14 mouse cellular contexts compared by ENCODE assay signal in the genomic region with DNA sequence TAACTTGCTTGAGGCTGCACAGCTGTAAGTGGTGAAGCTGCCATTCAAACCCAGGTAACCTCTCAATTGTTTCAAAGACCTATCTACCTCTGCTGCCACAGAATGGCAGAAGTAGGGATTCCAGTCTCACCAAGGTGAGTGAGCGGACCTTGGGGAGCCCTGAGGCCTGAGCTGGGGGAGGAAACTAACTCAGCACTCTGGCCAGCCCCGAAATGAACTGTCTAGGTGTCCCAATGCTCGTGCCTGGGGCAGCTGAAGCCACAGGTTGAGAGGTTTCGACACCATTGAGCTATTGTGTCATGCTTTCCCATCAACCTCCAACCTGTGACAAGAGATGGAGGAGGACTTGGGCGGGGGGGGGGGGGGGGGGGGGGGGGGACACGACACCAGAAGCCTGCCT. TPM values are rescaled to one million over a fixed set of nuclear protein-coding genes. Genes with fewer than 3 reads are reported as not detected.
DNase-seq lines count a peak whose midpoint lies in the region; ATAC-seq and TF ChIP-seq lines count a peak whose summit lies in the region.
"Had no signal": no experiment of that assay in that cellular context is flagged by ENCODE, and none has a peak within 500 bp of the region (broad histone marks: within the 10 kb centered on the region; RNA-seq: fewer than 3 reads in every experiment).

No protein-coding gene starts in this region.

- no peak overlapping the region for H3K4me2 ChIP-seq in forebrain, embryonic 14.5 days (ENCODE audit: low read length)
- no peak overlapping the region for H3K4me2 ChIP-seq in midbrain, embryonic 15.5 days
- no peak overlapping the region for H3K4me2 ChIP-seq in midbrain, postnatal 0 days (ENCODE audit: low read depth, low read length, poor library complexity, severe bottlenecking)

- intact Hi-C loops in heart, postnatal 14 days (cut with DNase I) = no loop called here

- peaks cover 77% of the 10 kb centered on the region for H3K36me3 ChIP-seq in forebrain, embryonic 10.5 days (replicated peaks)
- peaks cover 21% of the 10 kb centered on the region; the same call in 1 of the 2 replicates for H3K36me3 ChIP-seq in forebrain, embryonic 14.5 days (ENCODE audit: control insufficient read depth, insufficient read depth, low read length)
- no peaks in the 10 kb centered on the region for H3K36me3 ChIP-seq in midbrain, embryonic 15.5 days (replicated peaks)
- H3K36me3 ChIP-seq in midbrain, postnatal 0 days (ENCODE audit: insufficient read depth, low read length) = no peaks in the 10 kb centered on the region

- H3K9ac ChIP-seq in forebrain, embryonic 14.5 days (ENCODE audit: low read length) = no peak overlapping the region
- no peak overlapping the region for H3K9ac ChIP-seq in midbrain, embryonic 15.5 days
- H3K9ac ChIP-seq in midbrain, postnatal 0 days (replicated peaks; ENCODE audit: low read length, poor library complexity, severe bottlenecking) = no peak overlapping the region
- H3K9ac ChIP-seq: limb, embryonic 12.5 days had no signal

- peak overlapping the region; percentile 88; the same call in 1 of the 2 replicates for H3K27ac ChIP-seq in forebrain, embryonic 10.5 days
- H3K27ac ChIP-seq in forebrain, embryonic 14.5 days (ENCODE audit: low read depth, low read length) = no peak overlapping the region
- peak overlapping the region; percentile 88 for H3K27ac ChIP-seq in layer of hippocampus, adult 2 months
- peak overlapping the region; percentile 74; the same call in 1 of the 2 replicates for H3K27ac ChIP-seq in midbrain, embryonic 15.5 days
- no peak overlapping the region for H3K27ac ChIP-seq in midbrain, postnatal 0 days (ENCODE audit: low read depth, low read length)

- no peak for ATAC-seq in forebrain, embryonic 14.5 days
- no peak for ATAC-seq in midbrain, embryonic 15.5 days (replicated peaks)
- ATAC-seq in midbrain, postnatal 0 days (ENCODE audit: low FRiP score) = no peak
- peak; percentile 31 for ATAC-seq in megakaryocyte, adult 5-6 weeks (ENCODE audit: poor library complexity, severe bottlenecking)

- WGBS in forebrain, embryonic 10.5 days = 72% methylated on average over 5 of the region's 6 CpGs
- WGBS in forebrain, embryonic 14.5 days = 83% methylated on average over 5 of the region's 6 CpGs
- WGBS in midbrain, embryonic 15.5 days = 81% methylated on average over 4 of the region's 6 CpGs
- 72% methylated on average over 5 of the region's 6 CpGs for WGBS in midbrain, postnatal 0 days

- H3K4me3 ChIP-seq in forebrain, embryonic 10.5 days = no peak overlapping the region
- no peak overlapping the region for H3K4me3 ChIP-seq in forebrain, embryonic 14.5 days (ENCODE audit: low read depth, low read length)
- no peak overlapping the region for H3K4me3 ChIP-seq in layer of hippocampus, adult 2 months
- H3K4me3 ChIP-seq in midbrain, embryonic 15.5 days = no peak overlapping the region
- H3K4me3 ChIP-seq in midbrain, postnatal 0 days (ENCODE audit: low read depth, low read length) = no peak overlapping the region

- no peak for TF ChIP-seq CTCF in layer of hippocampus, adult 2 months (conservative IDR thresholded peaks at IDR 0.05)
- TF ChIP-seq CTCF in midbrain, postnatal 0 days (IDR thresholded peaks at IDR 0.05) = no peak

- H3K9me3 ChIP-seq in forebrain, embryonic 10.5 days = no peaks in the 10 kb centered on the region
- H3K9me3 ChIP-seq in forebrain, embryonic 14.5 days (replicated peaks; ENCODE audit: control insufficient read depth, low read length) = no peaks in the 10 kb centered on the region
- no peaks in the 10 kb centered on the region for H3K9me3 ChIP-seq in midbrain, embryonic 15.5 days
- no peaks in the 10 kb centered on the region for H3K9me3 ChIP-seq in midbrain, postnatal 0 days (ENCODE audit: low read length)
- H3K9me3 ChIP-seq: limb, embryonic 12.5 days had no signal

- H3K4me1 ChIP-seq in forebrain, embryonic 10.5 days = peaks cover 49% of the 10 kb centered on the region
- H3K4me1 ChIP-seq in forebrain, embryonic 14.5 days (ENCODE audit: control insufficient read depth, insufficient read depth, low read length) = peaks cover 34% of the 10 kb centered on the region
- H3K4me1 ChIP-seq in midbrain, embryonic 15.5 days = peaks cover 32% of the 10 kb centered on the region
- peaks cover 12% of the 10 kb centered on the region; the same call in 1 of the 2 replicates for H3K4me1 ChIP-seq in midbrain, postnatal 0 days (ENCODE audit: insufficient read depth, low read length)

- no peak for DNase-seq in forebrain, embryonic 10.5 days (ENCODE audit: extremely low spot score, low spot score)
- no peak for DNase-seq in forebrain, embryonic 14.5 days (ENCODE audit: low spot score)
- no peak for DNase-seq in layer of hippocampus, adult 2 months (ENCODE audit: low spot score in 2 of 2)
- DNase-seq in layer of hippocampus, postnatal 10 days (ENCODE audit: low spot score in 2 of 2) = no peak
- DNase-seq in midbrain, postnatal 0 days (ENCODE audit: low spot score) = no peak
- DNase-seq in heart, postnatal 14 days = no peak
- DNase-seq: cerebellum, adult 9-10 months; gastrocnemius, postnatal 36 days; heart, postnatal 4 days; lung, adult 18-20 months; right cerebral cortex, adult 18-20 months had no signal

- H3K27me3 ChIP-seq in forebrain, embryonic 10.5 days (ENCODE audit: poor library complexity, severe bottlenecking) = peaks cover 28% of the 10 kb centered on the region
- 0 out of 2 replicates have a peak, but pooled peaks cover 2% of the 10 kb centered on the region for H3K27me3 ChIP-seq in forebrain, embryonic 14.5 days (replicated peaks; ENCODE audit: control insufficient read depth, insufficient read depth, low read length)
- no peaks in the 10 kb centered on the region for H3K27me3 ChIP-seq in midbrain, embryonic 15.5 days (replicated peaks)
- H3K27me3 ChIP-seq in midbrain, postnatal 0 days (ENCODE audit: insufficient read depth, low read length) = no peaks in the 10 kb centered on the region

RNA-seq across cellular contexts. Expression of gene Mfsd2a, which starts 4.7 kb away (rescaled TPM):
- 18.5 and 19.4 TPM in 2 replicates for polyA plus RNA-seq in forebrain, embryonic 10.5 days (2016; fragmentation: Nextera tagmentation; extraction: Ambion mirVana)
- 31.3 and 36.8 TPM in 2 replicates for polyA plus RNA-seq in forebrain, embryonic 14.5 days (2014; fragmentation: Nextera tagmentation; extraction: Ambion mirVana)
- total RNA-seq in layer of hippocampus, adult 2 months (2021) = 10 to 100 TPM; 45.8 to 49.1 TPM
- total RNA-seq in layer of hippocampus, postnatal 10 days (2021) = 10 to 100 TPM; 64.0 to 68.9 TPM
- 33.4 and 36.0 TPM in 2 replicates for polyA plus RNA-seq in midbrain, embryonic 15.5 days (2015; fragmentation: Nextera tagmentation; extraction: Ambion mirVana)
- total RNA-seq in midbrain, postnatal 0 days (2014; rRNA removed) = 47.3 and 57.7 TPM in 2 replicates
- polyA plus RNA-seq in midbrain, postnatal 0 days (2015; fragmentation: Nextera tagmentation; extraction: Ambion mirVana) = 30.3 and 34.6 TPM in 2 replicates
- 0.14 TPM in 1 of 2 replicates, not detected in the other for total RNA-seq in megakaryocyte, adult 5-6 weeks (2015)
- 0.15 and 0.16 TPM in 2 replicates for total RNA-seq in megakaryocyte, adult 5-6 weeks (2017)
- total RNA-seq in heart, postnatal 14 days (2021) = under 1 TPM in 1 of 2 experiments, not detected in 1; 0.24 TPM

RNA-seq across cellular contexts. Expression of gene Mycl, which starts 39.2 kb away (rescaled TPM):
- 39.7 and 42.7 TPM in 2 replicates for polyA plus RNA-seq in forebrain, embryonic 10.5 days (2016; fragmentation: Nextera tagmentation; extraction: Ambion mirVana)
- 70.5 and 77.4 TPM in 2 replicates for polyA plus RNA-seq in forebrain, embryonic 14.5 days (2014; fragmentation: Nextera tagmentation; extraction: Ambion mirVana)
- 10 to 100 TPM; 31.8 to 32.4 TPM for total RNA-seq in layer of hippocampus, adult 2 months (2021)
- 10 to 100 TPM; 53.5 to 59.1 TPM for total RNA-seq in layer of hippocampus, postnatal 10 days (2021)
- polyA plus RNA-seq in midbrain, embryonic 15.5 days (2015; fragmentation: Nextera tagmentation; extraction: Ambion mirVana) = 83.1 and 86.7 TPM in 2 replicates
- 75.7 and 77.3 TPM in 2 replicates for total RNA-seq in midbrain, postnatal 0 days (2014; rRNA removed)
- polyA plus RNA-seq in midbrain, postnatal 0 days (2015; fragmentation: Nextera tagmentation; extraction: Ambion mirVana) = 37.6 and 42.2 TPM in 2 replicates
- total RNA-seq in megakaryocyte, adult 5-6 weeks (2015) = 2.6 and 4.0 TPM in 2 replicates
- 0.81 and 3.3 TPM in 2 replicates for total RNA-seq in megakaryocyte, adult 5-6 weeks (2017)
- under 1 TPM; 0.32 to 0.62 TPM for total RNA-seq in heart, postnatal 14 days (2021)

Comparison
In these comparisons a context has a peak if more than half of its experiments do, and no peak if none do; other contexts are left out.
1. H3K27ac ChIP-seq: peak in forebrain, embryonic 10.5 days (single experiment), layer of hippocampus, adult 2 months (single experiment) and midbrain, embryonic 15.5 days (single experiment); none in forebrain, embryonic 14.5 days (single experiment) and midbrain, postnatal 0 days (single experiment).
2. RNA of gene Mfsd2a, which starts 4.7 kb away (total RNA-seq): 64.0 to 68.9 TPM in layer of hippocampus, postnatal 10 days, 47.3 to 57.7 TPM in midbrain, postnatal 0 days and 45.8 to 49.1 TPM in layer of hippocampus, adult 2 months; 0.24 TPM in heart, postnatal 14 days and 0.14 to 0.16 TPM in megakaryocyte, adult 5-6 weeks; every median in the first group is over 10 times any median in the second.
3. RNA of gene Mycl, which starts 39.2 kb away (total RNA-seq): 75.7 to 77.3 TPM in midbrain, postnatal 0 days, 53.5 to 59.1 TPM in layer of hippocampus, postnatal 10 days and 31.8 to 32.4 TPM in layer of hippocampus, adult 2 months; 0.81 to 4.0 TPM in megakaryocyte, adult 5-6 weeks and 0.32 to 0.62 TPM in heart, postnatal 14 days; every median in the first group is over 4 times any median in the second.